Mouse (Mus musculus) layer of hippocampus, adult 9-10 months (tissue): Measurements from ENCODE around the gene Cfap54.

Experiments used
- DNase-seq: peaks from one replicate; pipeline ENCODE4 v3.0.0; 2022; ENCODE audit warnings: low spot score

The Cfap54 gene

DNA sequence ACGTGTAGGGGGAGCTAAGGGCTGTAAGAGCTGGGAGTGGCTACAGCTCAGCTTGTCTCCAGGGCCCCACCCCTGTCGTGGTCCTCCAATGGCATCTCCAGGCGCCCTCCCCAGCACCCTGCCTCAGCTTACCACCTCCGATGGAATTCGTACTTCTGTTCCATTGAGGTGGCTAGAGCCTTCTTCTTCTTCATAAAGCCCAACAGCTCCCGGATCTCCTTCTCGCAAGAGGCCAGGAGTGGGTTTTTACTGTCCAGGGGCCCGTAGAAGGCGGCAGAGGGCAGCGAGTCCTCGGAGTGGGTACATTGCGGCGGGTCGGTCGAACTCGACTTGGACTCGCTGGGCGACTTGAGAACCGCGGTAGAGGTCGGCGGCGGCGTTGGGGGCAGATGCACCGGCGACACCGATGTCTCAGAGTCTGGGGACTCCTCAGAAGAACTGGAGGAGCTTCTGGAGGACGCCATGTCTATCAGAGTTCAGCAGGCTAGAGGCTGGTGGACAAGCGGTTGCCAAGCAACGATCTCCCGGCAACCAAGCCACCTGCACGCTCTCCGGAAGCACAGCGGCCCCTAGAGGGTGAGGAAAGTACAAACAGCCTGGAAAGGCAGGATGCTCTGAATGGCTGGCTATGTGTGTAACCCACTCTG is at the start of gene Cfap54:
TSS of gene Cfap54 (minus strand) at position 486 of the 647 bp plus-strand sequence.
- DNase-seq, result peak; percentile 81

DNA sequence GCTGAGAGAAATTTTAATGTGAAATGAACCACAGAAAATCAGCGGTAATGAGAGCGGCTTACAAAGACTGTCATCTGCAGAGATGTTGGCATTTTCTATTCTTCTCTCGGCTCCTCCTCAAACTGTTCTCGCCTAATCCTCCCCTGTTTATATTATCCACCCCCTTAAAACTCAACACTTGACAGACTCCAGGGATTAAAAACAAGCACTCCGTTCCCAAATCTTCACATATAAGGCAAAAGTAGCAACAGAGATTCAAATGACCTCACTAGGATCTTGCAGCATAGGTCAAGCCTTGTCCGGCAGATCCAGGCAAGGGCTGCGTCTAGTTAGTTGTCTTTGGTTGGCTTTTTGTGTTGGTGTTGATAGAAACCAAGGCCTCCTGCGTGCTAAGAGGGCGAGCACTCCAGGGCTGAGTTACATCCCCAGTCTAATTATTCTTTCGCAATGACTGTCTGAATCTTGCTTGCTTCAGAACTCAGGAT is 49.1 kb upstream of the Cfap54 start:
- DNase-seq, result no peak

DNA sequence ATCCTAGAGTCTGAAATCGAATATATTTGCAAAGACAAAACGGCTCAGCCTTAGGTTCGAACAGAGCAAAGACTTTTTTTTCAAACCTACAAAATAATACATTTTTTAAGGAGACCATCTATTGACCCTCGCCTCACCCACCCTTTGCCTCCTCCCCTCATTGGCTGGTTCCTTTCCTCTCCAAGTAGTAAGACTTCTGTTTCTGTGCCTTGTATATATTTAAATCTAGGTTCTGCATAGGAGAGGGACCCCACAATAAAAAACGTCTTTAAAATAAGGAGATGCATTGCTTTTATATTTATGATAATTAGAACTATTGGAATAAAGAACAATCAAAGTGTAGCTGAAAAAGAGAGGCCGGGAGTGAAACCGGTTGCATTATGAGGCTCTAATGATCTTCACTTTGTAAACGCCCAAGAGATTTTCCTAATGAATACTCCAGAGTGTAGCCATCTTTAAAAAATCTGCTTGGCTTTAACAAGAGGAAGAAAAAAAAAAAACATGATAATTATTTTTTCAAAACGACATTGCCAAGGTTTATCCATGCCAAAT is 48.6 kb upstream of the Cfap54 start:
- no peak for DNase-seq

DNA sequence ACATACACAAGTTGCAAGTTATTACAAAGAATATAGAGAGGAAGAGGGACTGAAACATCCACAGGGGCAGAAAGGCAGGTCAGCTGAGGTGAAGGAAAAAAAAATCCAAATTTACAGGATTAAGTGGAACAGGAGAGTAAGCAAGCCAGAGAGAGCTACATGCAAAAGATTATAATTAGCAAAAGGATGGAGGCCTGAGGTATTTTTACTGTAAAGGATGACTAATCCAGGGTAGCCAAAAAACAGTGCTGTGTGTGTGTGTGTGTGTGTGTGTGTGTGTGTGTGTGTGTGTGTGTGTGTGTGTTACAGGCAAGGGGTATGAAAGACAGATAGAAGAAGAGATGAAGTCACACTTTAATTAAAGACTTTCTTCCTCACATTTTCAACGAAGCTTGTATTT is 47.9 kb upstream of the Cfap54 start:
- DNase-seq, result no peak

DNA sequence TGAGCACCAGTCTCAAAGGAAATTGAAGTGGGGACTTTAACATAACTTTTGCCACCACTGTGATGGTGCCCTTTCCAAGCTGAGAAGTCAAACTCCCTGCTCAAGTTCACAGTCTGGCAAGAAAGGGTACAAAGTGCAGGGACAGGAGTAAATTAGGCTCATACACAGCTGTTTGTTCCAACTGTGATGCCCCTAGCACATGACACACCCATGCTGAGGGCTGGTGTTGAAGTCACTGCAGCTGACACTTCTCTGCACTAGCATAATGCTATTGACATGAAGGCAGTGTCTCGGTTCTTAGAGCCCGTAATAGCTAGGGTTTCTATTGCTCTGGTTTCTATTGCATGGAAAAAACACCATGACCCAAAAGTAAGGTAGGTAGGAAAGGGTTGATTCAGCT is 47.1 kb upstream of the Cfap54 start:
- no peak for DNase-seq

DNA sequence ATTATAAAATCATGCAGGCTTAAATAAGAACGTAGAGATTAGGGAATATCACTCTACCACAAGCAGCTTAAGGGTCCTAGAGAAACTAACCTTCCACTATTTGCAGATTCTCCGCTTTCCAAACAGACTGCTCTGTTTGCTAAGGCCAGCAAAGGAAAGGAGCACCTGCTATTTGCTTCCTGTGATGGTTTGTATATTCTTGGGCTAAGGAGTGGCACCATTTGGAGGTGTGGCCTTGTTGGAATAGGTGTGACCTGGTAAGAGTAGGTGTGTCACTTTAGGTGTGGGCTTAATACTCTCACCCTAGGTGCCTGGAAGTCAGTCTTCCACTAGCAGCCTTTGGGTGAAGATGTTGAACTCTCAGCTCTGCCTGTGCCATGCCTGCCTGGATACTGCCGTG is 44.6 kb upstream of the Cfap54 start:
- no peak for DNase-seq

DNA sequence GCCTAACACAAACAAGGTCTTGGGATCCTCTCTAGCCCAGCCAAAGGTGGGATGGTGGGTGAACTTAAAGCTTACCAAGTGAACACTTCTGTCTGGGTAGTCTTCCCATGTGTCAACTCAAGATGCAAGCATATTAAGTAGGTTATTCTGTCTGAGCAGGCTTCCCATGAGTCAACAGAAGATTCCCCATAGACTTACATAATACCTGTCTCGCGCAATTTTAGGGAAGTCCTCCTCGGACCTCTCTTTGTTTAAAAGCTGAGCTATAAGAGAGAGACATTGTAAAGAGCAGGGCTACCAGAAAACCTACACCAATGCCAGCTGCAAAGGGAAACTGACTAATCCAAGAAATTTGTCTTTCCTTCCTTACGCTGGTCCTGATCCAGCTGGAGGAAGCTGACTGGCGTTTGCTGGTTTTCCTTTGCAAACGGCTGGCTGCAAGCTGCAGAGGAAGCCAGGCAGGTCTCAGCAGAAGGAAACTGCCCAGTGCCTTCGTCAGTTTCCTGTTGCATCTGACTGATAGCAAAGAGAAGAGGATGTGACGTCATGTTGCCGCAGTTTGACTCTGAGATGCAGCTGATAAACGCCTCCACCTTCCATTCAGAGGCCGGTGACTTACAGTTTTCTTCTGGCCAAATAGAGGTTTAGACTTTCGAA is 42.7 kb upstream of the Cfap54 start:
- DNase-seq, result no peak

DNA sequence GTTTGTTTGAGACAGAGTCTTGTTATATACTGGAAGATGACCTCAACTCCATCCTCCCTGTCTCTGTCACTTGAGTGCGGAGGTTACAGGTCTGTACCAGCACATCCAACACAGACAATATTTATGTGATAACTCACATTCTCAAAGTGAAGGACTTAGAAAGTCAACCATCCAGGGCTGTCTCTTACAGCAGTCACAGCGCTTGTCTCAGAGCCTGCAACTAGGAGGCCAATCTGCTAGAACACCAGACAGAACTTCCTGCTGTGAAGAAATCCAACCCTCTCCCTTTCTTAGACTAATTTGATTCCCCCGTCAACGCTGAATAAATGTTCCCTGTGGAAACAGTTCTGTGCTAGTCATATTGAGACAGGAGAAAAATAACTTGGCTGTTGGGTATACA is 41.9 kb upstream of the Cfap54 start:
- no peak for DNase-seq

DNA sequence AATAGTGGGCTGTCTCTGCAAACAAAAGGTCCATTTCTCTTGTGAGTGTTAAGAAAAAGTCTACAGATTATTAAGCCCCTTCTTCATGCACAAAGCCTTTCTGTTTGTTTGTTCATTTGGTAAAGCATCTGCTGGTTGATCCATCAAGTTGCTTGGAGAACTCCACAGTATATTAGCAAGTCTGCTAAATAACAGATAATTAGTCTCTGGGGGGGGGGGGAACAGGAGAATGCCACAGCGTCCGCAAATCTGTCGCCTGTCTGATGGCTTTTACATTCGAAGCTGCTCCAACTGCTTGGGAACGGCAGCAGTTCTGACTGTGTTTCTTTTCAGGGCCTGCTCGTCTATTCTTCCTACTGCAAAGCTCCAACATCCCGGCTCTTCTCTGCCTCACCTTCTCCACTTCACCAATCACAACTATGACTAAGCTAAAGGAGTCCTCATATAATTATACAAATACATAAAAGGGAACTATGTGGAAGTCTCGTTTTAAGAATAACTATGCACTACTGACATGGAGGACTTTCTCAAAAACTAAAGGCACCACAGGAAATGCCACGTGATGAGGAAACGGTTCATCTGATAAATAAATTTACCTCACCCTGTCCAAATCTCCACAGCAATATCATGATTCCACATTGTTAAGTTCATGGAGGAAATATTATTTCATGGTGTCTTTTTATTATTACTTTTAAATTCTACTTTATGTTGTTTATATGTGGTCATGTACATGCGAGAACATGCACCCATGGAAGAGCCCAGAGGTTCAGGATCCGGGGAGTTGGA is 41.2 kb upstream of the Cfap54 start:
- DNase-seq, result no peak

DNA sequence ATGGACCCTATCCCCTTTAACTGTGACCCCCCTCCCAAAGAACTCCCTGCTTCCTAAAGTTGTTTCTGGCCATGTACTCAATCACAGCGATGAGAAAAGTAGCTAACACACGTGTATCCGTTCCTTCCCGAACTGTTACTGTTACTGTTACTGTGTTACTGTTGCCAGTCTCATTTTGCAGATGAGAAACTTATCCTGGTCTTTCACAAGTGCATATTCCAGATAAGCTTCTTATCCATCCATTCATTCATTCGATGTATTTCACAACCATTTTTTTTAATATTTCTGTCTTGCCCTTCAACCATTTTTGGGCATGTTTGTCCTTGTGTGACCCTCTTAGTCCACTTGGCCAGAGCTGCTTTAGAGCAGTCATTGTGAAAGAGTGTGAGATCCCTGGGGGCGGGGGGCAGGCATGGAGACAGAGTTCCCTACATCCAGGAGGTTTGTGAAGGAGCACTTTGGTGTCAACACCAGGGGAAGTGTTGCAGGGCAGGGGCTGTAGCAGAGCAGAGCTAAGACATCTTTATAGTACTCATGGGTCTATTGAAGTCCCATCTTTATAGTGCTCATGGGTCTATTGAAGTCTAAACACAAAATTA is 39.9 kb upstream of the Cfap54 start:
- no peak for DNase-seq

DNA sequence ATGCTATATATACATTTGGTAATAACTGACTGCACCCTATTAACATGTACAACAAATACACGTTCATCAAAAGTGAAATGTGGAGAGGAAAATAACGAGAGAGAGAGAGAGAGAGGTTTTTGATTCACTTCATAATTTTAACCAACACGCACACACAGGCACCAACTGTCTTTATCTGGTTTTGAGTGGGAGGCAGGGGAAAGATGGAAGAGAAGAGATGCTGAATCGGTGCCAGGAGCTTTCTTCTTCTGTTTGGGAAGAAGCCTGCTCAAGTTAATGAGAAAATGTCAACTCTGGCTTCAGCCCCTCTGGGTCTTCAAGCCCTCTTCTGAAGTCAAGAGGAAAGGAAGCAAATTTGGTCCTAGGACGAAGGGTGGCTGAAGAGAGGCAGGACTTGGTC is 38.4 kb upstream of the Cfap54 start:
- DNase-seq, result no peak

DNA sequence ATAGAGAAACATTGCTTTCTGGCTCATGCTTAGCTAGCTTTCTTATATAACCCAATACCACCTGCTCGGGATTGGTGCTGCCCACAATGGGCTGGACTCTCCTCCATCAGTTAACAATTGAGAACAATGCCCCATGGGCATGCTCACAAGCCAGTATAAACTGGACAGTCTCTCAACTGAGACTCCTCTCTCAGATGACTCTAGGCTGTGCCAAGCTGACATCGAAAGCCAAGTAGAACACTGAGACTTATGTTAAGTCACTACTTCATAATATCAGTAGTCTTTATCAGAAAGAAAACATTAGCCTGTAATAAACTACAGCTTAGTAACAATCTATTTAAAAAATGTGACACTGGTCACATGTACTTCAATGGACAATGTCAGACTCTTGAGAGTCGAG is 35.2 kb upstream of the Cfap54 start:
- DNase-seq, result no peak

DNA sequence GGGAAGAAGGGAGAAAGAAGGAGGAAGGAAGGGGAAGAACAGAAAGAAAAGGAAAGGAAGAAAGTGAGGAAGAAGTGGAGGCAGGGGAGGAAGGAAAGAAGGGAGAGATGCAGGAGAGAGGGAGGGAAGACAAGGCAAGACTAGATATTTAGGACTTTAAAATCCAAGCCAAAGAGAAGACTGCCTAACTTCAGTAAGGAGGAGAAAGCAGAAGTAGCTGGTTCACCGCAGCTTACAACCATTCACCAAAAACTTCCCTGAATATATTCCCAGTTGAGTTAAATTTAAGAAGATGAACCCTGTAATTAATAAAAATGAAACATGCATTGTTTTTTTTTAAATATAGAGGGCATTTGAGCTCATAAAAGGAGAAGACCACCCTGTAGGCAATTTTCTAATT is 34.3 kb upstream of the Cfap54 start:
- DNase-seq, result no peak

DNA sequence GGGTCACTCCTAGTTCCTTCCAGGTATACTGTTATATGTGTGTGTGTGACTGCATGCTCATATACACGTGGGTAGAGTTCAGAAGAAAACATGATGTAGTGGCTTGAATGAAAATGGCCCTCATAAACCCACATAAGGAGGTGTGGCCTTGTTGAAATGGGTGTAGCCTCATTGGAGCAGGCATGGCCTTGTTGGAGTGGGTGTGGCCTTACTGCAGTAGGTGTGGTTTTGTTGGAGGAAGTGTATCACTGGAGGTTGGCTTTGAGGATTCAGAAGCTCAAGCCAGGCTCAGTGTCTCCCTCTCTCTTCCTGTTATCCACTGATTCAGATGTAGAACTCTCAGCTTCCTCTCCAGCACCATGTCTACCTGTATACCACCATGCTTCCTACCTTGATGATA is 33.4 kb upstream of the Cfap54 start:
- no peak for DNase-seq

DNA sequence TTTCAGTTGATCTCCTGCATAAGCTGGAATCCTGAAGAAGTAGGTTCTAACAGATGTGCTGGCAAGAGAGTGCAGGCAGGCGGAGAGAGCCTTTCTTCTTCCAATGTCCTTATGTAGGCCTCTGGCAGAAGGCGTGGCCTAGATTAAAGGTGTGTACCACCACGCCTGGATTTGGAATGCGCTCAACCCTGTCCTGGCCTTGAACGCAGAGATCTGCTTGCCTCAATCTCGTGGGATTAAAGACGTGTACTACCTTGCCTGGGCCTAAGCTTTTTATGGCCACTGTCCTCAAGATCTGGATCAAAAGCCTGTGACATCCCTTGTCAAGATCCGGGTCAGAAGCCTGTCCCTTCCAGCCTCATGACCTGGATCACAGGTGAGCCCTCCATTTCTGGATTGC is 32.5 kb upstream of the Cfap54 start:
- no peak for DNase-seq

DNA sequence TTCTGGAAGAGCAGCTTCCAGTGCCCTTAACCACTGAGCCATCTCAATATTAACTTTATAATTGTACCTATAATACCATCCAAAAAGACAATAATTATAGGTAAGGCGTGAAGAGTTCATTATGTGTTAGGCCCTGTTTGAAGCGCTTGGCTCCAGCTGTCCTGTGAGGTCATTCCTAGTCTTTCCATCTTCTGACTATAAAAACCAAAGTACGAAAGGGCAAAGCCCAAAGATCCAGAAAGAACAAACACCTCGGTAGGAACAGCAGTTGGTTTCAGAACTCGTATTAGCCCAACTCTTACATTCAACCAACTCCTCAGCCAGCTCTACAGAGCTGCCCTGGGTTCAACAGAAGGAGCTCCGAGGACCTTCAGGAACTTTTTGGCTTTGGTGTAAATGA is 30.6 kb upstream of the Cfap54 start:
- DNase-seq, result no peak

DNA sequence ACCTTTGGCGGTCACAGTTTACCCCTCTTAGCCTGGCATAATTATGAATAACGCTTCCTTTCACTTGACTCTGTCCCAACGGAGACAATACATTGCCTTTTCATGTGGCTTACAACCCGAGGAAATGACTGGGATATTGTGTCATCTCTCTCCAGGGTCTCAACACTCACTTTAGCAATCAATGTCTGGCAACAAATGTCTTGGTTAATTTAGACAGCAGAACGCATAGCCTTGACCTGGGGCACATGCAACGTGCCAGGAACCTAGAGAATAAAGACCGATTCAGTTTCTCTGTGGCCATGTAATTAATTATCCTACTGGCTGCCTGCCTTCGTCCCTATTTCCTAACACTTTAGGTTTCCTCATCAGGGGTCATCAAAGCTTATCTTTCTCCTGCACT is 30.0 kb upstream of the Cfap54 start:
- no peak for DNase-seq

DNA sequence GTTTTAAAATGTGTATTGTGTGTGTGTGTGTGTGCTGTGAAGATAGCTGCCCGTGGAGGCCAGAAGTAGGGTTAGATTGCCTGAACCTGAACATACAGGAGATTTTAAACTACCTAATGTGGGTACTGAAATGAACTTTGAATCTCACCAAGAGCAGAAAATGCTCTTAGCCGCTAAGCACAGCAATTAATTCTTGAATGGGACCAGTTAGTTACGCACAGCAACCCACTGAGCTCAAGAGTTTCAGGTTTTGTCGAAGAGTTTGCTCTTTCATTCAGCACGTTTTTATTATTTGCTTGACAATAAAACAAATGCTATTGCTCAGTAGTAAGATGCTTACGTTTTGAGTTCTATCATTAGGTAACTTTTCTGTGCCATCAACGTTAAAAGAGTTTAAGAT is 23.9 kb upstream of the Cfap54 start:
- DNase-seq, result no peak

DNA sequence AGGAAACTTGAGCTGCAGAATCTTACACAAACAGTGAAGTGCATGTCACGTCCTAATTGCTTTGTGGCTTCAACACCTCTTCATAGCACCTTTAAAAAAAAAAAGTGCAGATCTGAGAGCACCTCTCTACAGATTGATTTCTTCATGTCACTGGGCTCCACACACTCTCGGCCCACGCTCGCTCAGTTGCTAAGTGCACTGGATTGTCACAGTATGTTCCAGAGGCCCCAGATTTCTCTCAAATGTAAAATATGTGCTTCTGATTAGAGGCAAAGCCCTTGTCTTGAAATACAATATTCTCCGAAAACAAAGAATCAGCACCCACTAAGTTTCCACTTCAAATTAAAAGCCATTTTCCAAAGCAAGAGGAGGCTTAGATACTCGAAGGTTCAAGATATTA is 22.9 kb upstream of the Cfap54 start:
- peak; percentile 71 for DNase-seq

DNA sequence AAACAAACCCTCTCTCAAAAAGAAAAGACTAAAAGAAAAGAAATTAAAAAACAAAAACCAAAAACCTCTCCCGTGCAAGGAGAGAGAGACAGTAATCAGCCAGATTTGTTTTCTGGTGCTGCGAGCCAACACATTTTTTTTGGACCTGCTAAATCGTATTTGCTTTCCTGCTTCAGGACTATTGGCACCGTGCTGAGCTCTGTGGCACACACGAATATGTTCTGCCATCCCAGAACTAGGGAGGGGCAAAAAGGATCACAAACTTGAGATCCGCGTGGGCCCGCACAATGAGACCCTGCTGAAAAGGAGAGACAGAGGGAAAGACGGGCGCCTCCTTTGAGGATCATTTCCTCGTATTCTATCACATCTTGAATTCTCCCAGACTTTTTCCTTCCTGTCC is 22.3 kb upstream of the Cfap54 start:
- DNase-seq, result no peak

DNA sequence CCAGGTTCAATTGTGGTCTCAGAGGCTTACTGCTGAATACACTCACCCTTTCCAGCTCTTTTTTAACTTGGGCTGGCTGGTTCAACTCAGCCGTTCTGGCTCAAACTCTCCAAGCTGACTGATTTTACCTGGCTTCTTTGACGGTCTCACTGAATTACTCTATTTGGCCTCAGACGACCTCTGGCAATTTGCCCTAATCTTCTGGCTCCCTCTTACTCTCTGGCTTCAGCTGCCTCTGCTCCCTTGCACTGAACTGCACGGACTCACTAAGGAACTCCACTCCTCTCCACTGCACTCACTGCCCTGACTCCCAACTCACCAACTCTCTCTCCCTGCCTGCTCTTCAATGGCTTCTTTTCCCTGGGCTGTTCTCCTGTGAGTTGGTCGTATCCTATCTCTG is 20.9 kb upstream of the Cfap54 start:
- DNase-seq, result no peak

DNA sequence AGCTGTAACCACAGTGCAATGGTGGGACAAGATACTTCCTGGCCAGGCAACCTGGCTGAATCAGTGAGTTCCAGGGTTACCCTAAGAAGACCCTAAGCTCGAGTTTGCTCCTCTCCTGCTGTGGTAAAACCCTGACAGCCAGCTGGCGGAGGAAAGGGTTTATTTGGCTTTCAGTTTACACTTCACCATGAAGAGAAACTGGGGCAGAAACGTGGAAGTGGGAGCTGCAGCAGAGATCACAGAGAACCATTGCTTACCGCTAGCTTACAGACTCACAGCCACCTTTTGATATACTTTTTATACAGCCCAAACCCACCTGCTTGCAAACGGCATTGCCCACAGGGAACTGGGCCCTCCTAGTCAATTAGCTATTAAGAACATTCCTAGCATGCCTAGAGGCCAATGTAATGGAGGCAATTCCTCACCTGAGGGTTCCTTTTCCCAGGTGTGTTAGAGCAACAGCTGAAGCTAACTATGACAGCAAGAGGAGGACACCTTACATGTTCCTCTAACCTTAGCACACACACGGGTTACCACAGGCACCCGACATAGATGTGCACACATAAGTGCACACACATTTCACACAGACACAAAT is 16.9 kb upstream of the Cfap54 start:
- no peak for DNase-seq
